Mouse (Mus musculus) intestine, embryonic 15.5 days (tissue): Measurements from ENCODE around the gene Acot2. TPM values are rescaled to one million over a fixed set of nuclear protein-coding genes. Genes with fewer than 3 reads are reported as not detected.
"Not testable (repeated sequence)": the region's sequence is repeated elsewhere in the genome, so short reads cannot be mapped to it uniquely, and the experiment has no call there.

Experiments
- ATAC-seq: fragments of 200-750 bp; cut with Nextera tagmentation; 2 replicates; pipeline ENCODE4 v1.8.0; 2017; ENCODE audit warnings: moderate TSS enrichment, moderate library complexity
- H3K27ac ChIP-seq: fragments of 300-500 bp; sonication (generic); 2 replicates; pipeline ENCODE4 v1.5.1; 2015; ENCODE audit warnings: mild to moderate bottlenecking, inconsistent platforms
- H3K27me3 ChIP-seq: fragments of 300-500 bp; sonication (generic); replicated peaks from 2 replicates; pipeline ENCODE4 v1.6.1; 2015; ENCODE audit warnings: inconsistent platforms
- H3K36me3 ChIP-seq: fragments of 300-500 bp; sonication (generic); 2 replicates; pipeline ENCODE4 v1.6.1; 2015; ENCODE audit warnings: inconsistent platforms
- H3K4me1 ChIP-seq: fragments of 300-500 bp; sonication (generic); replicated peaks from 2 replicates; pipeline ENCODE4 v1.6.1; 2015; ENCODE audit warnings: inconsistent platforms
- H3K4me2 ChIP-seq: fragments of 300-500 bp; sonication (generic); replicated peaks from 2 replicates; pipeline ENCODE4 v1.6.1; 2015; ENCODE audit warnings: mild to moderate bottlenecking, inconsistent platforms
- H3K4me3 ChIP-seq: fragments of 300-500 bp; sonication (generic); replicated peaks from 2 replicates; pipeline ENCODE4 v1.5.1; 2015; ENCODE audit warnings: inconsistent platforms
- H3K9ac ChIP-seq: fragments of 300-500 bp; sonication (generic); 2 replicates; pipeline ENCODE4 v1.6.1; 2015; ENCODE audit warnings: inconsistent platforms
- H3K9me3 ChIP-seq: fragments of 300-500 bp; sonication (generic); 2 replicates; pipeline ENCODE4 v1.6.1; 2016; ENCODE audit warnings: inconsistent platforms
- WGBS: fragments of 180-500 bp; shearing (Covaris S2); methylation state at CpG from one replicate; pipeline ENCODE4 v1.1.7; 2015; 5-methylcytosine and 5-hydroxymethylcytosine counted together
- polyA plus RNA-seq: library from polyadenylated mRNA; unstranded; fragments of >200 nt; fragmentation: Nextera tagmentation; extraction: Ambion mirVana; gene quantifications from 2 replicates; pipeline ENCODE4 v1.2.1, GENCODE M21; 2015

Gene Acot2
- polyA plus RNA-seq, 1 experiment from 2014 or later: 34.3 TPM

- H3K36me3 ChIP-seq: no peaks in the 10 kb centered on the region
- H3K27me3 ChIP-seq: no peaks in the 10 kb centered on the region
- no peak overlapping the region for H3K27ac ChIP-seq
- no peak overlapping the region for H3K4me2 ChIP-seq
- ATAC-seq: no peak
- H3K9me3 ChIP-seq: no peaks in the 10 kb centered on the region
- H3K9ac ChIP-seq: no peak overlapping the region
- H3K4me3 ChIP-seq: no peak overlapping the region
- 90% methylated on average over 9 of the region's 9 CpGs for WGBS
- H3K4me1 ChIP-seq: no peaks in the 10 kb centered on the region
Observed at GRCm38 (mm10) chr12:83958278-83958677, 29.4 kb upstream of the Acot2 start.

- no peak overlapping the region for H3K27ac ChIP-seq
- H3K4me2 ChIP-seq: no peak overlapping the region
- H3K27me3 ChIP-seq: no peaks in the 10 kb centered on the region
- no peaks in the 10 kb centered on the region for H3K36me3 ChIP-seq
- no peaks in the 10 kb centered on the region for H3K9me3 ChIP-seq
- WGBS: 82% methylated on average over 7 of the region's 7 CpGs
- H3K9ac ChIP-seq: no peak overlapping the region
- no peak for ATAC-seq
- no peak overlapping the region for H3K4me3 ChIP-seq
- no peaks in the 10 kb centered on the region for H3K4me1 ChIP-seq
Observed at GRCm38 (mm10) chr12:83965235-83965634, 22.4 kb upstream of the Acot2 start.

- 54% methylated on average over 2 of the region's 2 CpGs for WGBS
- Histone ChIP-seq H3K36me3 (no peaks in the 10 kb centered on the region), H3K9ac (no peak overlapping the region), H3K4me1 (0 out of 2 replicates have a peak, but pooled peaks cover 2% of the 10 kb centered on the region), H3K4me2 (no peak overlapping the region), H3K27me3 (no peaks in the 10 kb centered on the region), H3K9me3 (no peaks in the 10 kb centered on the region), H3K4me3 (no peak overlapping the region), H3K27ac (no peak overlapping the region)
- ATAC-seq: peak; percentile 80
Observed at GRCm38 (mm10) chr12:83972117-83972516, 15.5 kb upstream of the Acot2 start.

- Histone ChIP-seq H3K27ac (no peak overlapping the region), H3K4me2 (no peak overlapping the region), H3K9me3 (no peaks in the 10 kb centered on the region), H3K36me3 (no peaks in the 10 kb centered on the region), H3K4me3 (no peak overlapping the region), H3K4me1 (no peaks in the 10 kb centered on the region), H3K9ac (no peak overlapping the region), H3K27me3 (no peaks in the 10 kb centered on the region)
- WGBS: 89% methylated on average over 6 of the region's 6 CpGs
- no peak for ATAC-seq
Observed at GRCm38 (mm10) chr12:83978862-83979261, 8.8 kb upstream of the Acot2 start.

GRCm38 (mm10) chr12:83981615-83982014 lies 6.0 kb upstream of the Acot2 start:
- no peak overlapping the region for H3K4me2 ChIP-seq

GRCm38 (mm10) chr12:83984752-83985151 lies 2.9 kb upstream of the Acot2 start, which contains the start of gene Heatr4:
Gene Heatr4, minus strand, starts transcription at chr12:83984852.
- Histone ChIP-seq H3K9me3 (no peaks in the 10 kb centered on the region), H3K4me1 (peaks cover 3% of the 10 kb centered on the region), H3K9ac (no peak within 1 kb of the TSS), H3K4me3 (no peak within 1 kb of the TSS), H3K36me3 (no peaks in the 10 kb centered on the region), H3K27ac (no peak within 1 kb of the TSS), H3K27me3 (no peaks in the 10 kb centered on the region), H3K4me2 (no peak within 1 kb of the TSS)
- 79% methylated on average over 4 of the region's 4 CpGs for WGBS
- ATAC-seq: no peak

More at GRCm38 (mm10) chr12:83981615-83982014, 6.0 kb upstream of the Acot2 start:
- H3K4me3 ChIP-seq: no peak overlapping the region
- H3K27me3 ChIP-seq: no peaks in the 10 kb centered on the region
- no peak overlapping the region for H3K27ac ChIP-seq
- ATAC-seq: no peak
- WGBS: 78% methylated on average over 4 of the region's 4 CpGs
- no peaks in the 10 kb centered on the region for H3K36me3 ChIP-seq
- H3K9me3 ChIP-seq: no peaks in the 10 kb centered on the region
- no peaks in the 10 kb centered on the region for H3K4me1 ChIP-seq
- no peak overlapping the region for H3K9ac ChIP-seq

- peak overlapping the region; percentile 72 for H3K9ac ChIP-seq
- 13% methylated on average over 8 of the region's 8 CpGs for WGBS
- ATAC-seq: peak; percentile 50
Observed at GRCm38 (mm10) chr12:83987242-83987582, 449 bp upstream of the Acot2 start.

GRCm38 (mm10) chr12:83988483-83988882 lies 822 bp downstream of the Acot2 start:
- Histone ChIP-seq H3K9me3 (no peaks in the 10 kb centered on the region), H3K4me3 (peak overlapping the region; percentile 63), H3K27ac (peak overlapping the region; percentile 94; the same call in 1 of the 2 replicates), H3K36me3 (no peaks in the 10 kb centered on the region), H3K4me2 (peak overlapping the region; percentile 63), H3K27me3 (no peaks in the 10 kb centered on the region), H3K9ac (peak overlapping the region; percentile 72), H3K4me1 (peaks cover 3% of the 10 kb centered on the region)
- 62% methylated on average over 4 of the region's 4 CpGs for WGBS
- ATAC-seq: peak; percentile 26; the same call in 1 of the 2 replicates

More at GRCm38 (mm10) chr12:83987242-83987582, 449 bp upstream of the Acot2 start:
- Histone ChIP-seq H3K27ac (peak overlapping the region; percentile 94), H3K4me2 (peak overlapping the region; percentile 63), H3K4me1 (peaks cover 3% of the 10 kb centered on the region), H3K9me3 (no peaks in the 10 kb centered on the region), H3K27me3 (no peaks in the 10 kb centered on the region), H3K36me3 (no peaks in the 10 kb centered on the region), H3K4me3 (peak overlapping the region; percentile 63)

- no peak for ATAC-seq
- Histone ChIP-seq H3K4me3 (no peak overlapping the region), H3K36me3 (0 out of 2 replicates have a peak, but pooled peaks cover 2% of the 10 kb centered on the region), H3K9ac (no peak overlapping the region), H3K9me3 (no peaks in the 10 kb centered on the region), H3K27ac (no peak overlapping the region), H3K4me2 (no peak overlapping the region), H3K27me3 (no peaks in the 10 kb centered on the region), H3K4me1 (peaks cover 3% of the 10 kb centered on the region)
- WGBS: 94% methylated on average over 4 of the region's 4 CpGs
Observed at GRCm38 (mm10) chr12:83989378-83989777, 1.7 kb downstream of the Acot2 start.

GRCm38 (mm10) chr12:83997221-83997620 lies 9.6 kb downstream of the Acot2 start:
- Histone ChIP-seq H3K4me2 (no peak overlapping the region), H3K27me3 (no peaks in the 10 kb centered on the region), H3K9ac (no peak overlapping the region), H3K36me3 (0 out of 2 replicates have a peak, but pooled peaks cover 4% of the 10 kb centered on the region), H3K4me3 (no peak overlapping the region), H3K27ac (no peak overlapping the region), H3K4me1 (no peaks in the 10 kb centered on the region), H3K9me3 (no peaks in the 10 kb centered on the region)
- WGBS: 56% methylated on average over 2 of the region's 2 CpGs
- ATAC-seq: no peak

- peak; percentile 50 for ATAC-seq
- no peaks in the 10 kb centered on the region for H3K9me3 ChIP-seq
Observed at GRCm38 (mm10) chr12:83998341-83999107, 10.9 kb downstream of the Acot2 start.

GRCm38 (mm10) chr12:83999237-83999636 lies 11.6 kb downstream of the Acot2 start:
- not testable (repeated sequence) for H3K4me1 ChIP-seq, H3K4me3 ChIP-seq, H3K9me3 ChIP-seq, H3K4me2 ChIP-seq, H3K9ac ChIP-seq, H3K27me3 ChIP-seq, H3K36me3 ChIP-seq
- peak overlapping the region; percentile 52 for H3K27ac ChIP-seq
- peak; percentile 86 for ATAC-seq
- 54% methylated on average over 8 of the region's 8 CpGs for WGBS

More at GRCm38 (mm10) chr12:83998341-83999107, 10.9 kb downstream of the Acot2 start:
- Histone ChIP-seq H3K4me3 (no peak overlapping the region), H3K4me1 (no peaks in the 10 kb centered on the region), H3K27ac (peak overlapping the region; percentile 33; the same call in 1 of the 2 replicates), H3K27me3 (no peaks in the 10 kb centered on the region), H3K36me3 (0 out of 2 replicates have a peak, but pooled peaks cover 4% of the 10 kb centered on the region), H3K9ac (no peak overlapping the region), H3K4me2 (no peak overlapping the region)
- WGBS: 53% methylated on average over 11 of the region's 11 CpGs

GRCm38 (mm10) chr12:84000418-84000817 lies 12.8 kb downstream of the Acot2 start:
- 0 out of 2 replicates have a peak overlapping the region, but pooled peaks have one; percentile 52 for H3K27ac ChIP-seq
- 50% methylated on average over 3 of the region's 3 CpGs for WGBS
- H3K27me3 ChIP-seq: no peaks in the 10 kb centered on the region
- no peak overlapping the region for H3K4me3 ChIP-seq
- H3K36me3 ChIP-seq: no peaks in the 10 kb centered on the region
- peak; percentile 65 for ATAC-seq
- H3K4me2 ChIP-seq: no peak overlapping the region
- H3K9me3 ChIP-seq: no peaks in the 10 kb centered on the region
- H3K4me1 ChIP-seq: no peaks in the 10 kb centered on the region
- no peak overlapping the region for H3K9ac ChIP-seq
